Mouse (Mus musculus) fibroblast of lung, adult 2 months (primary cell): ENCODE results near the gene Zfp46.

Experiments
- DNase-seq: peaks from one replicate; pipeline ENCODE4 v3.0.0-alpha.2; 2011; ENCODE audit warnings: low read depth

The Zfp46 gene

DNA sequence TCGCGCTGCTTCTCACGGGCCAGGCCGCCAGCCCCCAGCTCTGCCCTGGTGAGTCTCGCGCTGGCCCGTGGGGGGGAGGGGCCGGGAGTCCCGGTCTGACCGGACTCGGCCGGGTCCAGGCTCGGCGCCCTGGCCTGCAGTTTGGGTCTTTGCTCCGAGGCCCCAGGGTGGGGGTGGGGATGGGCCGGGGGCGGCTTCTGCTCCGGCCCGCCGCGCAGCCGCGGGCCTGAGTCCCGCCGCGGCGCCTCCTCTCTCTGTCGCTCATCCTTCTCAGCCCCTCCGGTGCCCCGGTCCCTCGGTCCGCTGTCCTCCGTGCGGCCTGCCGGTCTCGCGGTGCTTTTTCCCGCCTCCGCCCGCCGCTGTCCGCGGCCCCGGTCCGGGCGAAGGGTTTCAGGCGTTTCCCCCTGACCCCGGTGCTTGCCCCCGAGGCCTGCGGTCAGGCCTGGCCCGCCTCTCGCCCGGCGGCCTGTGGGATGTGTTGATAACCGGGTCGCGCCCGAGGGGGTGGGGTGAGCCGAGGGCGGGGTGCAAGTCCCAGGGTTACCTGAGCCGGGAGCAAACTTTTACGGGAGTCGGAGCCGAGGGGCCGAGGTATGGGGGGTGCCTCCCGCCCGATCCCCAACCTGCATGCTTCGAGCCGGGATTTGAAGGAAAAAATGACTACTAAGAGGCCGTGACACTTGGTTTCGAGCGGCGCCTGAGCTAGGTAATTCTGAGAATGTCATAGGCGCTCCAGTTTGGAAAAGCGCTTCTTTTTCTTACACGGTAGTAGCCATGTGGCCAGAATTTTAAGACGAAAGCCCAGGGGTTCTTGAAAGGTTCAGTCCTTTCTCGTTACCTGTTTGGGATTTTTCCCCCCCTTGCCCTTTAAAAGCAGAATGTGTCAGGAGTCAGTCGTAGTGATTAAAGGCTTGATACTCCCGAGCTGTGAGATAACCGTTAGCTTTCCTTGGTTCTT lies 26.8 kb downstream of the Zfp46 start:
- DNase-seq: no peak

- DNase-seq: no peak
These were observed 28.1 kb downstream of the Zfp46 start for GRCm38 (mm10) chr4:136312616-136313015.

DNA sequence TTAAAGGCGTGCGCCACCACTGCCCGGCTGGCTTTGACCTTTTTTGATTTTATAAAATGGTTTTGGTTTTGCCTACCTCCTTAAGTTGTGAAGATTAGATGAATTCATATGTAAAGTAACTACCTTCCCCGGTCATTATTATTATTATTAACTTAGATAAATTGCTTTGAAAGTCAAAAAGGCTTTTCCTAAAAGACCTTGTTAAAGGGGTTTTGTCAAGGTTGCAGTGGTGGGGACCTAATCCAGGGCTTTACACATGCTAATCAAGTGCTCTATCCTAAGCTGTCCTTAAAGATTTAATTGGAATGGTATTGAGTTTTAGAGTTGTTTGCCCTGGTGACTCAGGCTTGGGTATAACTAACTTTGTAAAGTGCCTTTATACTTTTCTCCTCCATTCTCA lies 33.2 kb downstream of the Zfp46 start:
- DNase-seq: no peak

GRCm38 (mm10) chr4:136320016-136320415 lies 35.5 kb downstream of the Zfp46 start:
- DNase-seq: no peak

DNA sequence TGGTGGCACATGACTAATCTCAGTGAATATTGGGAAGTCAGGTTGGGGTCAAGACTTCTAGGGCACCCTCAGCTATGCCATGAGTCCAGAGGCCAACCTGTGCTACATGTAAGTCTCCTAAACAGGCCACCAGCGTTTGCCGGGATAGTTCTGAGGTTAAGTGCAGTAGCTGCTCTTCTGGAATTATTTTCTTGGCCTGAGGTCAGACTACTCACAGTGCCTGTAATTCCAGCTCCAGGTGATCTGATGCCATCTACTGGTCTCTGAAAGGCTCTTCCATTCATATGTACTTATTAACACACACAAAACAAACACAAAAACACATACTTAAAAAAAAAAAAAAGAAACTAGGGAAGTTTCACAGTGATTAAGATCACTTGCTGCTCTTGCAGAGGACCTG lies 39.7 kb downstream of the Zfp46 start:
- DNase-seq: no peak

DNA sequence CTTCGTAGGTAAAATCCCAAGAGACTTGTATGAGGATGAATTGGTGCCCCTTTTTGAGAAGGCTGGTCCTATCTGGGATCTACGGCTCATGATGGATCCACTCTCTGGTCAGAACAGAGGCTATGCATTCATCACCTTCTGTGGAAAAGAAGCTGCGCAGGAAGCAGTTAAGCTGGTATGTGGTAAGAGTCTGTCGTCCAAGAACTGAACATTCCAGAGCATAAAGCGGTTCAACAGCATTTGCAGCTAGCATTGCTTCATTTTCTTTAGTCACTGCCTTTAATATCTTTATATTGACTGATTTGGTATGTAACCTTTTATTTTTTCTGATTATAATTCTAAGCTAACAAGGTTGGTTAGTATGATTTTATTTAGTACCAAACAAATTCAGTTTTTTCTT lies 42.8 kb downstream of the Zfp46 start:
- no peak for DNase-seq

DNA sequence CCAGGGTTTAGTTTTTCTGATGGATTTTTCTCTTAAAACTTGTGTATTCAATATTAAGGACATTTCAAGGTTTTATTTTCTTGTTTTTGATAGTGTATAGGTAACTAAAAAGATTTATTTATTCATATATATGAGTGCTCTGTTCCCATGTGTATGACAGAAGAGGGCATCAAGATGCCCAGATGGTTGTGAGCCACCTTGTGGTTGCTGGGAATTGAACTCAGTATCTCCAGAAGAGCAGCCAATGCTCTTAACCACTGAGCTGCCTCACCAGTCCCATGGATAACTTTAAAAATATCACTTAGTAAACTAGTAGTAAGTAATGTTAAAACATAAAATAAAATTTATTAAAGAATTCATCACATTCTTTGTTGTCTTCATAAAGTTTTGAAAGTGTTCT lies 43.6 kb downstream of the Zfp46 start:
- DNase-seq: no peak

DNA sequence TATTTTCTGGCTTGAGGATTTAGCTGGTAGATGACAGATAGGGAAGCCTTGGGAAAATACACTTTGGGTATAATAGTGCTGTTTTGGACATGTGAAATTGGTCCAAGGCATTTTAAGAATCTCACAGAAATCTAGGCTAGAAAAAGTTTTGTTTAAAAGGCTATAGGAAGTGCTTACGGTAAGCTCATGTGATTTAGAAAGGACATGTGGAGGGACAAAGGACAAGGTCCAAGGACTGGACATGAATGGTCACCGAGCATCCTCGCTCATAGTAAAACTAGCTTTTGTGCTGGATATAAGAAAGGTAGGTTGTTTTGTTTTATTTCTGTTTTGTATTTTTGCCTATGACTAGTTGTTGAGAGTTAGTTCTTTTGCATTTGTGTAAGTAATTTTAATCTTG lies 47.2 kb downstream of the Zfp46 start:
- no peak for DNase-seq

DNA sequence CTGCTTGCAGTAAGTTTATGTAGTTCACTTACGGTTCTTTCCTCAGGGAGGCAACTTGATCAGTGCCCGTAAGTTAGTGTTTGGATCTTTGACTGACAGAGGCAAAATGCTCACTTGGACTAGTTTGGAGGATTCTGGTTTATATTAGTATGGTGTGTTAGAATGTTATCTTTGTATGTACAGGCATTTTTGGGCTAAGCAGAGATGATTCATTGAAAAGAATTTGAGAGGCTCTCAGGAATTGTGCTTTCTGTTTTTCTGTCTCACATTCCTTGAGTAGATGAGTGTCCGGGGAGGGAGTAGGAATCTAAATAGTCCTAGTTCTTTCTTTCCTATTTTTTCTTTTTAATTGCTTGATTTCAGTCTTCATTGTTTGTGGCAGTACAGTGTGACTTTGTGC lies 48.7 kb downstream of the Zfp46 start:
- DNase-seq: no peak

DNA sequence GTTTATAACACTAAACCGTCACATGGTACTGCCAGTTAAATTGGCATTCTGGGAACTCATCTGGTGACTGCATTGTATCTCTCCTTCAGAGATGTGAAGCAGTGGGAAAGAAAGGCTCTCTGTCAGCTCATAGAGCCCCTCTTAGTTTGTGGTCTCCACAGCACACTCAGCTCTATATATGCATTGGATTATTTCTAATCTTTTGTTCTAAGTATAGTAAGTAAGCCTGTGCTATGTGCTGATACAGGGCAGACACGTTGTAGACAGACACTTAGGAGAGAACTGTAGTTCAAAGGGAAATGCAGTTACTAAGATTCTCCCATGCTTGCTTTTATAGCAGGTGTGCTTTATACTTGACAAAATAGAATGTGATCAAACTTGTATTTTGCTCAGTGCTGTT lies 50.6 kb downstream of the Zfp46 start:
- DNase-seq: no peak

GRCm38 (mm10) chr4:136337129-136337528 lies 52.6 kb downstream of the Zfp46 start:
- DNase-seq: no peak
